Mouse (Mus musculus): ENCODE measurements around the gene Ikbke.

DNA sequence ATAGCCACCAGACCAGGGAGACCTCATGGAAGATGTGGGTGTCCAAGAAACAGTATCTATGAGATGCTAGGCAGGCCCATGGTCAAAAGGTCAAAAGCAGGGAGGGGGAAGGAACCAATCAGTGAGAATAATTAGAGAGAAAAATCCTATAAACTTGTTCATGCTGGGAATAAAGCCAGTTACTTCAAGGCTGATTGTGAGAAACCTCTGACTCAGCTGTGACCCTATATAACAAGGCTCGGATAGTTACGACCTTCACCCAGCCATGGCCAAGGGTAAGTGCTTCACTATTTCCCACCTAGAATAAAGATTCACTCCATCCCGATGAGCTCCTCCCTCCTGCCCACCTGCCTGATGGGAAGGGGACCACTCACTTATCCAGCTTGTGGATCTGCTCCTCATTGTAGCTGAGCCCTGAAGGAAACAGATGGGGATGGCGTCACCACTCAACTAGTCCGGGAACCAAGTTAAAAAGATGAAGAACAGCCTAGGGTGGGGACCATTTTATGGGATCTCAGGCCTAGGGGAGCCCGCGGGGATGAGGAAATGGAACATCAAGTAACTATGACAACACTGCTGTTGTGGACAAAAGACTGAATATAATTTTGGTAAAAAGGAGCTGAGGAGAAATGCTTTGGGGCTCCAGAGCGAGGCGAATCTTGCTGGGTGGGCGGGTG is 19.6 kb downstream of the Ikbke start:
- TF ChIP-seq POU5F1 (IDR thresholded peaks at IDR 0.05; ENCODE audit: borderline replicate concordance, low read length) (no peak), CTCF (conservative IDR thresholded peaks at IDR 0.05; ENCODE audit: low read length) (no peak; the same call in 1 of the 2 replicates)
